Mouse (Mus musculus) inflammation-experienced regulatory T-cells, adult 6 months (primary cell): Measurements from ENCODE around the gene Abca7. TPM values are rescaled to one million over a fixed set of nuclear protein-coding genes. Genes with fewer than 3 reads are reported as not detected.
A peak's percentile ranks its signal among the peaks of the same experiment; 100 is the strongest.

Source experiments
- ATAC-seq: one replicate; pipeline ENCODE4 v1.8.0; 2017
- polyA plus RNA-seq, 3 experiments: library from polyadenylated mRNA; unstranded; fragments of 100-300 nt; shearing (Covaris generic); gene quantifications; one replicate each; pipeline ENCODE4 v1.2.1; 2017

Gene Abca7
- polyA plus RNA-seq, 3 experiments from 2014 or later: 10.7 to 14.2 (median 13.3) TPM

DNA sequence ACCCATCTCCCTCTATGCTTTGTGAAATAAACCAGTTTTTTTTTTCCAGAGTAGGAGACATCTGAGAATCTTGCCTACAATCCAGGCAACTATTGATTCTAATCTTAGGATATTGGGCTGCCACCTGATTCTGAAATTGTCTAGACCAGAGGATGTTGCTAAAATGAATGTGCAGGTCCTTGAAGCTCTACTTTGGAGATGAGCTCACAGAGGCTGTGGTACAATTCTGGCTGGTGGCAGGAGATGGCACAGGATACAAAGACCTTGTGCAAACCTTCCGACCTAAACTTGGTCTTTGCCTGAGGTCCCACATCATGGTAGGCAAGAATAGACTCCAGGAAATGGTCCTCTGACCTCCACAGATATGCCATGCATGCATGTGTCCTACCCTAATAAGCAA lies 658 bp upstream of the Abca7 start:
- ATAC-seq: no peak

DNA sequence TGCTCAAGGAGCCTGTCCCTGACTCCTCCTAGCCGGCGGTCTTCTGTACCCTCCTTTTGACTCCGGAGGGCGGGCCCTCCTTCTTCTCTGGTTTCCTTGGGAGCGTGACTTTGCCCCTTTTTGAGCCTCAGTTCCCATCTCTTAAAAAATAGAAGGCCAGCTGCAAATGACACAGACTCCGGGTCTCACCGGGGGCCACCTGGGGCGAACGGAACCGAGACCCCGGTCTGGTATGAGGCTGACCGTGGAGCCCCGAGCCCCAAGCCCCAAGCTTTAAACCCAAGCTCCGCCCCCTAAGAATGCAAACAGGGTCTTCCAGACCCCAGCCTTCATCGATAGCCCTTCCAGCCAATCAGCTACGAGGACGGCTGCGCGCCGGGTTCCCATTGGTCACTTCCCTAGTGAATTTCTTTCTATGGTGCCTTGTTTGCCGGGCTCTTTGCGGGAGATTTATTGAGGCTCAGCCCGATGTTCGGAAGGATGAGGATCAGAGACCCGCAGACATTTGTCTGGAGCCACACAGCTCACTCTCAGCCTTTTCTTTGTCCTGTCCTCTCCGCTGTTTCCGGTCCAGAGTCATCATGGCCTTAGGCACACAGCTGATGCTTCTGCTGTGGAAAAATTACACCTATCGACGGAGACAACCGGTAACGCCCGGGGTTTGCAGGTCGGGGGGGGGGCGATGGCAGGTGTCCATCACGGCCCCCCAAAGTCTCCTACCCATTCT lies 903 bp downstream of the Abca7 start:
- no peak for ATAC-seq

- ATAC-seq: no peak
These were observed 1.5 kb downstream of the Abca7 start for GRCm38 (mm10) chr10:79997819-79998218.

DNA sequence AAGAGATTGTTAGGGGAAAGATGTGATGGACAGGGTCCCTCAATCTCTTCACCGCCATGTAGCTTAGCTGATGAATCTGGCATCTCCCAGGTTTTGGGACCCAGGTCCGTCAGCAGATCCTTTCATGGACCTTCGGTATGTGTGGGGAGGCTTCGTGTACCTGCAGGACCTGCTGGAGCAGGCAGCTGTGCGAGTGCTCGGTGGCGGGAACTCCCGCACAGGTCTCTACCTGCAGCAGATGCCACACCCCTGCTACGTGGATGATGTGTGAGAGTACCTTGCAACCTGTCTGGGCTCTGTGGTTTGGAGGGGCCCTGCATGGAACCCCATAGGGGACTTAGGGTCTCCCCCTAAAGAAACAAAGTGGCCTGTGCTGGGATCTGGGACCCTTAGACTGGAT lies 5.7 kb downstream of the Abca7 start:
- no peak for ATAC-seq

GRCm38 (mm10) chr10:80002829-80003228 lies 6.5 kb downstream of the Abca7 start:
- ATAC-seq: no peak

- no peak for ATAC-seq
These were observed 7.3 kb downstream of the Abca7 start for GRCm38 (mm10) chr10:80003374-80004232.

GRCm38 (mm10) chr10:80004233-80004705 lies 8.0 kb downstream of the Abca7 start:
- no peak for ATAC-seq

DNA sequence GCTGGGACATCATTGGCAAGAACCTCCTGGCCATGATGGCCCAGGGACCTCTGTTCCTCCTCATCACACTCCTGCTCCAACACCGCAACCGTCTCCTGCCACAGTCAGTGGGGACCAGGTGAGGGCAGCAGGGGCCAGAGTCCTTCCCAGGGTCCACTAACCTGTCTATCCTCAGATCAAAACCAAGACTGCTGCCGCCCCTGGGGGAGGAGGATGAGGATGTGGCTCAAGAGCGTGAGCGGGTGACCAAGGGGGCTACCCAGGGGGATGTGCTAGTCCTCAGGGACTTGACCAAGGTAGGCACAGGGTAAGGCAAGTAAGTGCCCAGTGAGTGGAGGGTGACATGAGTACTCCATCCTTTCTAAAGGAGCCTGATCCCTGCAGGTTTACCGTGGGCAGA lies 15.4 kb downstream of the Abca7 start:
- no peak for ATAC-seq

DNA sequence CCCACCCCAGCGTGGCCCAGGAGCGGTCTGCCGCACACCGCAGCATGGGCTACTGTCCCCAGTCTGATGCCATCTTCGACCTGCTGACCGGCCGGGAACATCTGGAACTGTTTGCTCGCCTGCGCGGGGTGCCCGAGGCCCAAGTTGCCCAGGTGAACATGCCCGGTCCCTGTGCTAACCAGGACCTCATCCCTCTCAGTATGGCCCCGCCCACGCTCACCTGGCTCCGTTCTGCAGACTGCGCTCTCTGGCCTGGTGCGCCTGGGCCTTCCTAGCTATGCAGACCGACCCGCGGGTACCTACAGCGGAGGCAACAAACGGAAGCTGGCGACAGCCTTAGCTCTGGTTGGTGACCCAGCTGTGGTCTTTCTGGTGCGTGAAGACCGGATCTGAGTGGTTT lies 17.3 kb downstream of the Abca7 start:
- ATAC-seq: no peak

- no peak for ATAC-seq
These were observed 18.4 kb downstream of the Abca7 start for GRCm38 (mm10) chr10:80014484-80015290.

- no peak for ATAC-seq
These were observed 19.3 kb downstream of the Abca7 start for GRCm38 (mm10) chr10:80015583-80015982.

GRCm38 (mm10) chr10:80016511-80016910 lies 20.2 kb downstream of the Abca7 start, which contains the start of gene Arhgap45:
TSS of gene Arhgap45 (plus strand) at chr10:80016653.
- peak; percentile 87 for ATAC-seq

DNA sequence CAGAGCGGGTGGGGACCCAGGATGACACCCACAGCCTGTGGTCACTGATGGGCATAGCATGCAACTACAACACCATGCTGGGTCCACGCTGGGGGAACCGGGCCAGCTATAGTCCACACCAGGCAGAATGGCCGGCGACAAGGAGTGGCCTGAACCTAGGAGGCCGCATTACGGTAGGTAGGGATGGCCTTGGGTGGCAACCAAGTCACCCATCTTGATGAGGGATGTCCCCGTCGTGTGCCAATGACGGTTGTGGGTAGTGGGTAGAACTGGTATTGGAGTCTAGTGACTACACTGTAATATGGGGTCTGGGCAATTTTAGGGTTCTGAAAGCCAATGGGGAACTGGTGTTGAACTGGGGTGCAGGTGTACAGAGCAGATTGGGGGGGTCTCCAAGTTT lies 20.6 kb downstream of the Abca7 start:
- ATAC-seq: no peak

- peak; percentile 53 for ATAC-seq
These were observed 21.1 kb downstream of the Abca7 start for GRCm38 (mm10) chr10:80017361-80017760.

DNA sequence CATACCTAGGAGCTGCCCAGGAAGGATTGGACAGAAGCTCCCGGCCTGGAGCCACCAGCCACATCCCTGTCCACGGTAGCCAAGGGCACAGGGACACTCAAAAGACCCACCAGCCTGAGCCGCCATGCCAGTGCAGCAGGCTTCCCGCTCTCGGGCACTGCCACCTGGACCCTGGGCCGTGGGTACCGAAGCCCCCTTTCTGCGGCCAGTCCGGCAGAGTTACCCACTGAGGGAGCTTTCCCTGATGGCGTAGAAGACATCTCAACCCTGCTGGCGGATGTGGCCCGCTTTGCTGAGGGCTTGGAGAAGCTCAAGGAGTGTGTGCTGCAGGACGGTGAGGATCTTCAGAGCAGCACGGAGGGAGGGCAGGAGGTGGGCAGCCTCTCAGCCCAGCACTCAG lies 21.5 kb downstream of the Abca7 start:
- ATAC-seq: no peak

- peak; percentile 24 for ATAC-seq
These were observed 22.5 kb downstream of the Abca7 start for GRCm38 (mm10) chr10:80018739-80019297.

DNA sequence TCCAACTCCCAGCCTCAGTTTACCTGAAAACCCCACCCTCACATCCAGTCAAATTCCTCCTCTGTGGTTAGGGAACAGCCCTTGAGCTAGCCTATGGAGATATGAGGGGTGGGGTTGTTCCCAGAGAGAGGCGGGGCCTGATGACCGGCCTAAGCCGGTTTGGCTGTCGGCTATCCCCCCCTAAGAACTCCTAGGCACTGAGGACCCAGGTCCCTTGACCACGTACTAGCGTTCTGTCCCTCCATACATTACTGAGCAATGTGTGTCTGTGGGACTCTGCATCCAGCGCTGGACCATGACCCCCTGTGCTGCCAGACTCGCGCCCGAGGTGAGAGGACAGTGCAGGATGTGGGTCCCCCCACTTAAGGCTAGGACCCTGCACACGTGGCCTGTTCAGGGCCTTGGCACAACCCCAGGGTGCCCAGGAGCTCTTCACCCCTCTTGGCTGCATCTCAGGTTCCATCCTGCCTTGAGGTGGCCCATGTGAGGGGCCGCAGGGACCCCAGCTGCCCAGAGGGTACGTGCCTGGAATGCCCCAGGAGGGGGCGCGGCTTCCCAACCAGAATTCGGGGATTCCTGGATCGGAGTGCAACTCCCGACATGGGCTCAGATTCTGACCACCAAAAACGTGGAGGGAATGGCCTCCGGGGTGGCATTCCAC lies 23.3 kb downstream of the Abca7 start:
- ATAC-seq: no peak

DNA sequence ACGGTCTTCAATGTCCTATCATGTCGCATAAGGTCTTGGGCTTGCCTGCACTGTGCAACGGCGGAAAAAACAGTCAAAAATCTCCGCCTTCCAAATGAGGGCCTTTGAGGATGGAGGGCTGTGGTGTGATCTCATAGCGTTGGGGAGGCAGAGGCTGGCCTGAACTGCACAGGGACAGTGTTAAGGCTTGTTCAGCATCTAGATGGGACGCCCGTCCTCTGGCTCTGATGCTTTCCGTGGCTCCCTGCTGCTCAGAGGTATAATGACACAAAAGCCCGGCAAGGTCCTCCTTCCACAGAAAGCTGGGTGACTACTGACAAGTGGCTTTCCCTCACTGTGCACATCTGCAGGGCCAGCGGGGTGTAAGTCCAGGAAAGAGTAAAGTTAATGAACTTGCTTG lies 23.9 kb downstream of the Abca7 start:
- no peak for ATAC-seq

DNA sequence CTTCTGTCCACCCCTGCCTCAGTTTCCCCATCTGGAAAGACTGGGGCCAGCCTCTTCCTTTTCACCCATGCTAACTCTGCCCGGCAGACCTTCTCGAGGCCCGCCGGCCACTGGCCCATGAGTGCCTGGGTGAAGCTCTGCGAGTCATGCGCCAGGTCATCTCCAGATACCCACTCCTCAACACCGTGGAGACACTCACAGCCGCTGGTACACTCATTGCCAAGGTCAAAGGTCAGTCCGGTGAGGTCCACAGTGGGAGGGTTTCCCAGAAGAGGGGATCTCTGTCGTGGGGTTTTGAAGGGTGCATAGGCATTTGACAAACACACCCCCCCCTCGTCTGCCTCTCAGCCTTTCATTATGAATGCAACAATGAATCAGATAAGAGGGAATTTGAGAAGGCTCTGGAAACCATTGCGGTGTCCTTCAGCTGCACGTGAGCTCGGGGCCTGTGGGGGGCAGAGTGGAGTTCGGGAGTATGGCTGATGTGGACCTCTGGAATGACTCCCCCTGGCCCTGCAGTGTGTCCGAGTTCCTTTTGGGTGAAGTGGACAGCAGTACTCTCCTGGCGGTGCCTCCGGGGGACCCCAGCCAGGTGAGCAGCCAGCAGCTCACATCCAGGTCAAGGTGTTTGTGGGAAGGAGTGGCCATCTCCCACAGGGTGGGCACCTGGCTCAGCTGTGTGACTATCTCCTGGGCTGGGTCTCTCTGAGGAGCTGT lies 24.5 kb downstream of the Abca7 start:
- no peak for ATAC-seq

DNA sequence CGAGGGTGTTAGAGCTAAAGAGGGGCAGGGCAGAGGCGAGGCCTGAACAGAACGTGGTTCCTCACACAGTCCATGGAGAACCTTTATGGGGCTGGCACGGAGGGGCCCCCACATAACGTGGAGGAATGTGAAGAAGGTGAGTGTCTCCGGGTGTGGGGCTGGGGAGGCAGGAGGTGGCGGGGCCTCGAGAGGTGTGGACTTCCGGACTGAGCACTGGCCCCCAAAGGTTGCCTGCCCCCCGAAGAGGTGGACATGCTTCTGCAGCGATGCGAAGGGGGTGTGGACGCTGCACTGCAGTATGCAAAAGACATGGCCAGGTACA lies 25.0 kb downstream of the Abca7 start:
- no peak for ATAC-seq

GRCm38 (mm10) chr10:80022164-80022563 lies 25.9 kb downstream of the Abca7 start:
- no peak for ATAC-seq

DNA sequence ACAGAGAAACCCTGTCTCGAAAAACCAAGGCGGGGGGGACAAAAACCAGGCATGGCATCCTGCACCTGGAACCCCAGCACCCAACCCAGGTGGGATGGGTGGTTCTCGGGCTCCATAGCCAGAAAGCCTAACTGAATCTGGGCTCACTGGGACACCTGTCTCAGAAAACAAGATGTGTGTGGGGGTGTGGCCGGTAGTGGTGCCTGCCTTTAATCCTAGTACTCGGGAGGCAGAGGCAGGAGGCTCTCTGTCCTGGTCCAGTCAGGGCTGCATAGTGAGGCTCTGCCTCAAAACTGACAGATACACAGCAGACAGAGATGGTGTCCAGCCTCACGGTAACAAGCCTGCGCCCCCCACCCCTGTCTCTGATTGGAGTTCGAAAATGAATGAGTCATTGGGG lies 26.5 kb downstream of the Abca7 start:
- no peak for ATAC-seq
